Mouse (Mus musculus): Measurements from ENCODE around the gene Amn.

- TF ChIP-seq CTCF (IDR thresholded peaks at IDR 0.05; ENCODE audit: insufficient read depth, low read depth, low read length) = no peak
- no peak for TF ChIP-seq POLR2A (IDR thresholded peaks at IDR 0.05; ENCODE audit: insufficient read depth, low read depth, low read length)
Measured at GRCm38 (mm10) chr12:111265212-111265611, 5.7 kb upstream of the Amn start.

Measured in olfactory bulb, adult 2 months (tissue).